21 mouse cellular contexts compared by ENCODE assay signal in genomic region chr10:13835737-13836475, GRCm38 (mm10). TPM values are rescaled to one million over a fixed set of nuclear protein-coding genes. Genes with fewer than 3 reads are reported as not detected.
A peak's percentile ranks its signal among the peaks of the same experiment; 100 is the strongest.
DNase-seq lines count a peak whose midpoint lies in the region; TF ChIP-seq lines count a peak whose summit lies in the region.
"Had no signal": no experiment of that assay in that cellular context is flagged by ENCODE, and none has a peak within 500 bp of the region (broad histone marks: within the 10 kb centered on the region; RNA-seq: fewer than 3 reads in every experiment).

No protein-coding gene starts in this region.

- peak; percentile 25 for DNase-seq in gastrocnemius, adult 18-20 months (ENCODE audit: low spot score)
- no peak for DNase-seq in gastrocnemius, postnatal 14 days
- DNase-seq in liver, adult 2 months (ENCODE audit: extremely low read depth, low read depth, low spot score) = peak; percentile 60
- DNase-seq in liver = no peak
- peak; percentile 94 to 97 for DNase-seq in cerebellum, adult 2 months
- DNase-seq in cerebellum, postnatal 36 days = peak; percentile 92 to 95
- DNase-seq in c-Kit-positive CD71-positive TER-119-positive erythroid progenitor cells, embryonic 14.5 days (ENCODE audit: low spot score) = no peak
- DNase-seq in frontal cortex, postnatal 25 days (ENCODE audit: low spot score in 2 of 2) = no peak
- DNase-seq: adrenal gland, postnatal 25 days; embryo, embryonic 11 days; heart, adult 11 months; heart, postnatal 36 days; kidney, postnatal 36 days; right cerebral cortex, postnatal 14 days had no signal

- H3K4me3 ChIP-seq in liver, adult 2 months (ENCODE audit: insufficient read depth, low read depth, low read length) = no peak overlapping the region
- no peak overlapping the region for H3K4me3 ChIP-seq in cerebellum, adult 2 months (replicated peaks; ENCODE audit: insufficient read depth, low read depth, low read length)
- H3K4me3 ChIP-seq: forebrain, embryonic 15.5 days; heart, embryonic 12.5 days; intestine, embryonic 15.5 days; left cerebral cortex, adult 2 months; midbrain, embryonic 13.5 days had no signal

- no peaks in the 10 kb centered on the region for H3K27me3 ChIP-seq in liver, adult 2 months (ENCODE audit: control insufficient read depth, insufficient read depth, low read length)
- H3K27me3 ChIP-seq in cerebellum, adult 2 months (ENCODE audit: control insufficient read depth, insufficient read depth, low read length) = no peaks in the 10 kb centered on the region
- H3K27me3 ChIP-seq: forebrain, embryonic 15.5 days; heart, embryonic 12.5 days; intestine, embryonic 15.5 days; midbrain, embryonic 13.5 days had no signal

- no peak for TF ChIP-seq CTCF in liver, adult 2 months (IDR thresholded peaks at IDR 0.05; ENCODE audit: low read depth, low read length)
- TF ChIP-seq CTCF in cerebellum, adult 2 months (IDR thresholded peaks at IDR 0.05; ENCODE audit: borderline replicate concordance, insufficient read depth, low read depth, low read length) = 0 out of 2 replicates have a peak, but pooled peaks have one; percentile 12

- no peak overlapping the region for H3K9ac ChIP-seq in liver, adult 2 months (ENCODE audit: low read depth, low read length)
- H3K9ac ChIP-seq: forebrain, embryonic 15.5 days; heart, embryonic 12.5 days; intestine, embryonic 15.5 days; liver, embryonic 14.5 days; midbrain, embryonic 13.5 days had no signal

- WGBS in liver, adult 2 months = 62% methylated on average over 10 of the region's 10 CpGs
- WGBS in cerebellum, adult 2 months = 13% methylated on average over 10 of the region's 10 CpGs

- H3K36me3 ChIP-seq in liver, adult 2 months (ENCODE audit: control insufficient read depth, insufficient read depth, low read length) = no peaks in the 10 kb centered on the region
- H3K36me3 ChIP-seq: forebrain, embryonic 15.5 days; G1E; heart, embryonic 12.5 days; intestine, embryonic 15.5 days; midbrain, embryonic 13.5 days had no signal

- H3K4me1 ChIP-seq in liver, adult 2 months (ENCODE audit: control insufficient read depth, insufficient read depth, low read length) = peaks cover 7% of the 10 kb centered on the region
- H3K4me1 ChIP-seq in cerebellum, adult 2 months (ENCODE audit: control insufficient read depth, insufficient read depth, low read length) = peaks cover 42% of the 10 kb centered on the region
- H3K4me1 ChIP-seq: forebrain, embryonic 15.5 days; midbrain, embryonic 13.5 days had no signal

- intact Hi-C loops in gastrocnemius, postnatal 14 days (cut with DNase I; ENCODE audit: low total_unique reads) = no loop called here

- no peak for TF ChIP-seq POLR2A in liver, adult 2 months (IDR thresholded peaks at IDR 0.05; ENCODE audit: extremely low read depth, insufficient read depth, low read length)
- TF ChIP-seq POLR2A in cerebellum, adult 2 months (IDR thresholded peaks at IDR 0.05; ENCODE audit: borderline replicate concordance, insufficient read depth, low read length) = peak; percentile 43; the same call in 1 of the 2 replicates

- H3K27ac ChIP-seq in liver, adult 2 months (replicated peaks; ENCODE audit: insufficient read depth, low read depth, low read length) = no peak overlapping the region
- H3K27ac ChIP-seq in cerebellum, adult 2 months (ENCODE audit: insufficient read depth, low read length) = peak overlapping the region; percentile 87
- H3K27ac ChIP-seq: forebrain, embryonic 15.5 days; intestine, embryonic 15.5 days; left cerebral cortex, adult 2 months; liver, embryonic 14.5 days; midbrain, embryonic 13.5 days had no signal

- no peaks in the 10 kb centered on the region; the same call in 1 of the 2 replicates for H3K79me2 ChIP-seq in liver, adult 2 months (ENCODE audit: control insufficient read depth, insufficient read depth, low read length)

RNA-seq across cellular contexts. Expression of gene Aig1, which starts 32.9 kb away (rescaled TPM):
- 10 to 100 TPM; 14.8 to 15.7 TPM for total RNA-seq in gastrocnemius, adult 18-20 months (2021)
- total RNA-seq in gastrocnemius, postnatal 14 days (2021) = 10 to 100 TPM; 34.7 to 38.2 TPM
- total RNA-seq in liver, adult 2 months (2014; rRNA removed) = 18.9 and 23.8 TPM in 2 replicates
- 37.3 and 40.1 TPM in 2 replicates for polyA plus RNA-seq in liver, adult 2 months (2012; rRNA removed)
- 130 and 132 TPM in 2 replicates for polyA plus RNA-seq in cerebellum, adult 2 months (2012; rRNA removed)
- polyA plus RNA-seq: G1E had no signal

Comparison
In these comparisons a context has a peak if more than half of its experiments do, and no peak if none do; other contexts are left out.
1. DNase-seq: peak in gastrocnemius, adult 18-20 months (single experiment), liver, adult 2 months (single experiment), cerebellum, adult 2 months (2 of 2) and cerebellum, postnatal 36 days (2 of 2); none in gastrocnemius, postnatal 14 days (single experiment), liver (single experiment), c-Kit-positive CD71-positive TER-119-positive erythroid progenitor cells, embryonic 14.5 days (single experiment) and frontal cortex, postnatal 25 days (0 of 2).